Mouse (Mus musculus): ENCODE results near the gene Dgkh.

The Dgkh gene

GRCm38 (mm10) chr14:78676457-78676856 is 56.1 kb downstream of the Dgkh start:
- CTCF ChIA-PET = no interaction called here

- CTCF ChIA-PET = interaction anchor here (0.5 kb wide), 1 partner anchor 38 kb away, joined by 3 read pairs; no protein-coding TSS in a partner anchor
Measured at GRCm38 (mm10) chr14:78674606-78675005, 58.0 kb downstream of the Dgkh start.

GRCm38 (mm10) chr14:78669986-78670385 is 62.6 kb downstream of the Dgkh start:
- CTCF ChIA-PET = interaction anchor here (0.9 to 1.5 kb wide), 2 partner anchors 40 to 360 kb away, joined by 3 read pairs; no protein-coding TSS in a partner anchor

- CTCF ChIA-PET = interaction anchor here (0.5 to 1.0 kb wide), 2 partner anchors 182 to 336 kb away, joined by 3 read pairs; no protein-coding TSS in a partner anchor
Measured at GRCm38 (mm10) chr14:78668291-78668690, 64.3 kb downstream of the Dgkh start.

DNA sequence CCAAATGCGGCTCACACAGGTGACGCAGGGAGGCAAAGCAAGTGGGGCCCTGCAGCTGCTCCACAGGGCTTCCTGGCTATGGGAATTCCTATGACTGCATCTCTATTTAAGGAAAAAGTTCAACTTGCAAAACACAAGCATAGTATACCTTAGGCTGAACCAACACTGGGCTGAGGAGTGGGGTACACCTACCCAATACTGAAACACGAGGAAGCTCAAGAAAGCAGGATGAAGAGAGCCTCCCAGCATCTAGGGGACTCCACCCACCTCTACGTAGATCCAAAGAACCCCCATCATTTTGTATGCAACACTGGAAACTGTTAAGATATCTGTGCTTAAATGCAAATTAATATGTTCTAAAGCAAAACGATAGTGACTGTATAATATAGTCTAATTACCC is 64.8 kb downstream of the Dgkh start:
- CTCF ChIA-PET = interaction anchor here (0.5 to 1.0 kb wide), 2 partner anchors 183 to 337 kb away, joined by 3 read pairs; no protein-coding TSS in a partner anchor

DNA sequence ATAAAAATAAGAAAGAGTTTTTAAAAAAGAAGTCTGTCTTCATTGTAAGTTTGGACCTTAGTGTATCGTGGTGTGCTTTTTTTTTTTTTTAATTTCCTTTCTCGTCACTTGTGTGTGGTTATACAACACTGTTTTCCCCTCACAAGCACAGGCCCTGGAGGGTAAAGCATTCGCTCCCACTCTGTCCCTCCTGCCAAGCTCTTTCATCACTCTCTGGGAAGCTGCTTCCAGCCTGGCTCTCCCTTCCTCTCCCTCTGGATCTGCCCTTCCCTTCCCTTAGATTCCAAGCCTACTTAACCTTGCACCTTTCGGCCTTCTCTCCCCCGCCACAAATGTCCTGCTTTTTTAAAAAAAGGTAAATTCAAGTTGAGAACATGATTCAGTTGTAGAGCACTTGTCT is 69.9 kb downstream of the Dgkh start:
- CTCF ChIA-PET = no interaction called here

- CTCF ChIA-PET = no interaction called here
Measured at GRCm38 (mm10) chr14:78661462-78661861, 71.1 kb downstream of the Dgkh start.

GRCm38 (mm10) chr14:78658697-78659096 is 73.9 kb downstream of the Dgkh start:
- CTCF ChIA-PET = no interaction called here

- CTCF ChIA-PET = no interaction called here
Measured at GRCm38 (mm10) chr14:78656832-78657626, 75.5 kb downstream of the Dgkh start.

DNA sequence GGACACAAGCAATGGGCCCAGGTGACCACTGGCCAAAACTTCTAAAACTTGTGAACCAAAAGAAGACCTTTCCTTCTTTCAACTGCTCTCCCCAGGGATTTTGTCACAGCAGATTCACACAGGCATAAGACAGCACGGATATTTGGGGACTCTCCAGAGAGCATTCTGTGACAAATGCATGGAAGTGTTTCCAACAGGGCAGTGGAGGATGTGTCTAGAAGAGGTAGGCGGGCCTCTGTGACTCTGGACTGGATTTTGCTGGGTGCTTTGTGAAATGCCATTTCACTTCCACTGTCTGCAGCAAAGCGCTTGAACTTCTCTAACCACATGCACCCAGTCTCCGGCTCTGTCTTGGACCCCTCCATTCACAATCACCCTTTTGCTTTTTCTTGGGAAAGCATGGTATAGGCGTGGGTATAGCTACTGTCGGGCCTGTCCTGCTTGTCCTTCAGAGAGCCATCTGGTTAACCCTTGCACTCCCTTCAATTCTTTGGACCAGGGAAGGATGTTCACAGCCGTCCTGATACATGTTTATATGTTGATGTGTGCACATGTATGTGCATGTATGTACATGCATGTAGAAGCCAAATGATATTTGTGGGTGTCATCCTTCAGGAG is 77.5 kb downstream of the Dgkh start:
- CTCF ChIA-PET = no interaction called here

DNA sequence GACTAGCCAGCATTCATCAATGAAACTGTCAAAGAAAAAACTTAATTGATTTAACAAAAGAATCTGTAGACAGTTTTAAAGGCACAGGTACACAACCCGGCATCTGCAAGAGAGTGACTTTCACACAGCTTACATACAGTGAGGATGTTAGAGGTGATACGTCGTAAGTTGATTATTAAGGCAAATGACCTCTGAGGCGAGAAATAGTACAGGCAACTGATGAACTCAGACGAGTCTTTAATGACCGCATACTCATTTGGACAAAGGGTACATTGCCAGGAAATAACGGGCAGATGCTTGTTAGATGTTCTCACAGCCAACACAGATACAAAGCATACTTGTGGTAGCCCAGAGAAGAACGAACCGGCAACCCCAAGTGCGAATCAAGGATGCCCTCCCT is 78.4 kb downstream of the Dgkh start:
- CTCF ChIA-PET = no interaction called here

DNA sequence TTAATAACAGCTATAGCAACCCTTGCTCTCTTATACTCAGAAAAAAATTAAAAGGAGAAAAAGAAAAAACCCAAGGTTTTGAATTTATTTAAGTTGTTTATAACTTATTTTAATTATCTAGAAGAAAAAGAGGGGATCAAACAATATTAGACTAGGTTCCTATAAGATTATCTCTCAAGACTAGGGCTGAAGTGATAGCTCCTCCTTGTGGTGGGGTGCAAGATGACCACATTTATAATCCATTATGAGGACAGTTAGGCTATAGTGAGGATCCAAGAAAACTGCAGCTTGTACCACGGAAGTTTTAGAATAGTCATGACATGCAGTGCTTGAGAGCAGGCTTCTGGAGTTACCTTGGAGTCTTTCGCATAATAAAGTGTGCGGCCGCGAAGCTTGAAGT is 79.2 kb downstream of the Dgkh start:
- CTCF ChIA-PET = no interaction called here

DNA sequence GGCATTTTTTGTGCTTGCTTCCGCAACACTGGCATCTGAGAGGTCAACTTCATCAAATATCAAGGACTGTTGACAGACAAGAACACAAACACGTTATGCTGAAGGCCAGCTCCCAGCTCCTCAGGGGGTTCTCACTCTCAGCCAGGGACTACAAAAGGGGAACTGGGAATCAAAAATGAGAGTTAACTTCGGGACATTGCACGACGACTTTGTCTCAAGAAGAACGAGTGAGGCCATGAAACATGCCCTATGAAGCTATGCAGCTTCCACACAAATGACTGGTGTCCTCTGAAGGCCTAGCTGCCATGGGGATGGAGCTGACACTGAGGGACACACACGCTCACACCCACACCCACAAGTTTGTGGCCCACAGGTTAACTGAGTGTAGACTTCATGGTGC is 80.9 kb downstream of the Dgkh start:
- CTCF ChIA-PET = no interaction called here

- CTCF ChIA-PET = no interaction called here
Measured at GRCm38 (mm10) chr14:78650379-78651095, 82.0 kb downstream of the Dgkh start.

- CTCF ChIA-PET = no interaction called here
Measured at GRCm38 (mm10) chr14:78649525-78650274, 82.9 kb downstream of the Dgkh start.

DNA sequence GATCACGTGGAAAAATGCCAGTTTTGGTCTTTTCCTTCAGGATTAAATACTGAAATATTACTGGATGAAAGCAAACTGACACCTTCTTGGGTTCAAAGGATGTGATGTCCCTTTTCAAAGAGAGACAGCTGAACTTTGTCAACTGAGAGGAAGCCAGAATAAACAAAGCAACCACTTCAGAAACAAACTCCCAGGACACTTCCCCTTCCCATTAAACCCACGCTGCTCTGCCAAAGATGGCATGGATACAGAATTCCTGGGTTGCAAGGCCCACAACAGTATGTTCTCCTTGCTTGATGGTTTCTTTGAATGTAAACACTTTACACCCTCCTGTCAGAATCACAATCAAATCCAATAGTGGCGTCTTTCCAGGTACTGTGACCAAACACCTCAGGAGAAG is 87.0 kb downstream of the Dgkh start:
- CTCF ChIA-PET = no interaction called here

DNA sequence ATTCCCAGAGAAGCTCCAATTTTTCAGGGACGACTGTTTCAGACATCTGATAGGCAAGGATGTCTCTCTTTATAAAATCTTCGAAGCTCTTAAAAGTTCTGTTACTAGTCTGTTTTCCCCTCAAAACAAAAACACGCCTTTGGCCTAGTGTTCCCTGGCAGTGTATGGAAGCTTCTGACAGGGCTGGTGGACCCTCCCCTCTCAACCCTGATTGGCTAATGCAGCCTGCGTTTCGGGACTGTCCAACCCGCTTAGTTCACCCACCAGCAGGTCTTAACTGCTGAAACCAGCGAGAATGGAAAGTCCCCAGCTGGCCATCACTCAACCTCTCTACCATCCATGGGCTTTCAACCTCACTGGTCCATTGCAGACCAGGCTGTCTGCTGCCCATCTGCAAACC is 91.3 kb downstream of the Dgkh start:
- CTCF ChIA-PET = no interaction called here

DNA sequence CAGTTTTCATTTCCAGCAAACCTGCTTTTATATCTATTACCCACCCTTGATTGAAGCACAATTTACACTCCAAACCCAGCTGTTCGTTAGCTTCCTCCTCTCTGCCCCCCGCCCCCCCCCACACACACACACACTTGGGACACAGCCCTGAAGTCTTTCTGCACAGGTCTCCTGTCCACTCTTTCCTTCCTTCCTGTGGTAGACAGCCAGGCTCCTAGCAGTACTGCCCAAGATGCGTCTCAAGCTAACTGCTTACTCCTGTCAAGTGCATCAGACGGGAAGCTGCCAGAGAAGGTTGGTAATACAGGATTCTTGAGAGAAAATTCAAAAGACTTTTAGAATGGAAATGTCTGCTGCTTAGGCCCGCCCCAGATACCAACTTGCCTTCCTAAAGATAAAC is 92.9 kb downstream of the Dgkh start:
- CTCF ChIA-PET = no interaction called here

DNA sequence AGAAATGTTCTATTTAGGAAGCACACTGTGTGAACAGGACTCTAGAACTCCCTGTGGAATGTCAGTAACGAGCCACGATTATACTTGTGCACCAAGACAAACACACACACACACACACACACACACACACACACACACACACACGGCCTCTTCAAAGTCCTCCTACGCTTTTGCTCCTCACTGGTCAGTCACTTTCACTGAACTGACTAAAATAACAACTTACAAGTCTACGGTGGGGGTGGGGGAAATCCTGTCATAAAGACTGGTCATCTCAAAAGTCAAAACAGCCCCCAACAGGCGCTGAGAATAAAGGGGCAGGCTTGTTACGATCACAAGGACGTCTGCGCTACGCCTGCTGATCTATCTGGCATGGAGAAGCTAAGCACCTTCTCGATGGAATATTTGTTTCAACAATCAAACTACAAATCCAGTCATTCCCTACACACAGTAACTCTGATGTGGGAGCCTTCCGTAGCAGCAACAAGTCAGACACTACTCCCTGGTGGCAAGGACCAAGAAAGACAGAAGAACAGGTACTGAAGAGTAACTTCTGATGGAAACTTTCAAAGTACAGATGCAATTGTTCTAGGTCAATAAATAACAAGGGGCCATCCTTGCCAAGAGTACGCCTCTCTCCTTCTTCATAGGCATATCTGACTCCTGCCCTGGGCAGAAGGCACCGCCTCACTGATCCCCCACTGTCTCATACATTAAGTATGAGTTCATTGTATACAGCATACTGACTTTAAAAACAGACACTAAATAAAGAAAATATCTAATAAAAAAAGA is 96.8 kb downstream of the Dgkh start:
- CTCF ChIA-PET = no interaction called here

- CTCF ChIA-PET = interaction anchor here (0.7 kb wide), 1 partner anchor 287 kb away, joined by 12 read pairs; no protein-coding TSS in a partner anchor
Measured at GRCm38 (mm10) chr14:78632747-78633146, 99.8 kb downstream of the Dgkh start.
